Mouse (Mus musculus) CH12.LX (cell line): Measurements from ENCODE around the gene Gbgt1. TPM values are rescaled to one million over a fixed set of nuclear protein-coding genes. Genes with fewer than 3 reads are reported as not detected.

Experiments
- DNase-seq: peaks from one replicate; pipeline ENCODE4 v3.0.0-alpha.2; 2013; ENCODE audit errors: extremely low read depth
- H3K27ac ChIP-seq: 2 replicates; pipeline ENCODE4 v1.5.1; 2012; ENCODE audit warnings: low read depth, mild to moderate bottlenecking, control low read depth, moderate library complexity; ENCODE audit not compliant: insufficient read depth
- H3K27me3 ChIP-seq: replicated peaks from 2 replicates; pipeline ENCODE3; 2012; ENCODE audit warnings: inconsistent platforms
- H3K36me3 ChIP-seq, 2 experiments: replicated peaks in 1 of 2; 2 replicates each; pipeline versions ENCODE3 to v1.6.1; 2012; ENCODE audit warnings: inconsistent platforms in 1 of 2, low read length in 1 of 2, mild to moderate bottlenecking in 1 of 2, mixed read lengths in 1 of 2, moderate library complexity in 1 of 2; ENCODE audit not compliant: control insufficient read depth in 1 of 2, insufficient read depth in 1 of 2
- H3K4me1 ChIP-seq, 2 experiments: 2 replicates each; pipeline ENCODE4 v1.6.1; 2012; ENCODE audit warnings: inconsistent platforms in 1 of 2, moderate library complexity in 1 of 2; ENCODE audit not compliant: insufficient read depth in 2 of 2, control insufficient read depth in 1 of 2
- H3K4me2 ChIP-seq: 2 replicates; pipeline ENCODE4 v1.6.1; 2012; ENCODE audit warnings: low read depth, mild to moderate bottlenecking, control low read depth; ENCODE audit not compliant: poor library complexity, insufficient read depth, severe bottlenecking
- H3K4me3 ChIP-seq, 3 experiments: fragments of 150-350 bp in 1 of 3; sonication (generic) in 1 of 3; replicated peaks in 1 of 3; 2 replicates each; pipeline versions ENCODE3 to v1.5.1; 2011 to 2012; ENCODE audit warnings: low read depth in 2 of 3, low read length in 2 of 3, mild to moderate bottlenecking in 2 of 3, moderate library complexity in 2 of 3, control low read depth in 1 of 3, improper control_type of control experiment in 1 of 3, inconsistent platforms in 1 of 3, mixed read lengths in 1 of 3; ENCODE audit not compliant: poor library complexity in 1 of 3
- H3K79me2 ChIP-seq: replicated peaks from 2 replicates; pipeline ENCODE4 v1.6.1; 2012; ENCODE audit warnings: mild to moderate bottlenecking, moderate library complexity; ENCODE audit not compliant: control insufficient read depth, poor library complexity, insufficient read depth, severe bottlenecking; ENCODE audit errors: extremely low read depth
- H3K9ac ChIP-seq: 2 replicates; pipeline ENCODE4 v1.6.1; 2012; ENCODE audit warnings: low read depth, mild to moderate bottlenecking, control low read depth, moderate library complexity; ENCODE audit not compliant: insufficient read depth
- H3K9me3 ChIP-seq: replicated peaks from 2 replicates; pipeline ENCODE3; 2012; ENCODE audit warnings: low read length, inconsistent platforms, mixed read lengths
- BHLHE40 ChIP-seq: IDR thresholded peaks from 2 replicates; pipeline ENCODE4 v1.6.1; 2011; ENCODE audit warnings: mild to moderate bottlenecking, low read depth, low read length, improper control_type of control experiment
- CHD1 ChIP-seq: IDR thresholded peaks from 2 replicates; pipeline ENCODE4 v1.6.1; 2012; ENCODE audit warnings: low read depth, low read length, improper control_type of control experiment, inconsistent platforms
- E2F4 ChIP-seq: IDR thresholded peaks from 2 replicates; pipeline ENCODE4 v1.6.1; 2011; ENCODE audit warnings: low read depth, low read length, improper control_type of control experiment; ENCODE audit not compliant: insufficient replicate concordance
- ELF1 ChIP-seq: IDR thresholded peaks from 2 replicates; pipeline ENCODE4 v1.6.1; 2014; ENCODE audit warnings: low read depth, mild to moderate bottlenecking, inconsistent platforms, low read length, improper control_type of control experiment
- ETS1 ChIP-seq: conservative IDR thresholded peaks from 2 replicates; pipeline ENCODE4 v1.6.1; 2012; ENCODE audit warnings: low read depth, mild to moderate bottlenecking, inconsistent platforms, low read length, improper control_type of control experiment, moderate library complexity
- JUN ChIP-seq: IDR thresholded peaks from 2 replicates; pipeline ENCODE4 v1.6.1; 2011; ENCODE audit warnings: low read depth, mild to moderate bottlenecking, low read length, improper control_type of control experiment, moderate library complexity; ENCODE audit not compliant: insufficient read depth
- JUND ChIP-seq: conservative IDR thresholded peaks from 2 replicates; pipeline ENCODE4 v1.6.1; 2011; ENCODE audit warnings: low read depth, low read length, improper control_type of control experiment
- KAT2A ChIP-seq: IDR thresholded peaks from 2 replicates; pipeline ENCODE4 v1.6.1; 2012; ENCODE audit warnings: low read length, improper control_type of control experiment, inconsistent platforms; ENCODE audit not compliant: insufficient replicate concordance
- MAFK ChIP-seq: IDR thresholded peaks from 2 replicates; pipeline ENCODE4 v1.6.1; 2011; ENCODE audit warnings: low read length, improper control_type of control experiment; ENCODE audit not compliant: insufficient replicate concordance
- MAX ChIP-seq: IDR thresholded peaks from 2 replicates; pipeline ENCODE4 v1.6.1; 2011; ENCODE audit warnings: low read length, improper control_type of control experiment
- MAZ ChIP-seq: IDR thresholded peaks from 2 replicates; pipeline ENCODE4 v1.6.1; 2012; ENCODE audit warnings: low read depth, mild to moderate bottlenecking, inconsistent platforms, low read length, improper control_type of control experiment, moderate library complexity
- MXI1 ChIP-seq: IDR thresholded peaks from 2 replicates; pipeline ENCODE4 v1.6.1; 2011; ENCODE audit warnings: mild to moderate bottlenecking, low read depth, low read length, improper control_type of control experiment
- MYC ChIP-seq: IDR thresholded peaks from 2 replicates; pipeline ENCODE4 v1.6.1; 2011; ENCODE audit warnings: low read depth, mild to moderate bottlenecking, improper control_type of control experiment, low read length
- NELFE ChIP-seq: IDR thresholded peaks from 2 replicates; pipeline ENCODE4 v1.6.1; 2011; ENCODE audit warnings: low read depth, low read length, improper control_type of control experiment
- NRF1 ChIP-seq: IDR thresholded peaks from 2 replicates; pipeline ENCODE4 v1.6.1; 2014; ENCODE audit warnings: low read depth, mild to moderate bottlenecking, inconsistent platforms, low read length, improper control_type of control experiment, moderate library complexity
- SIN3A ChIP-seq: IDR thresholded peaks from 2 replicates; pipeline ENCODE4 v1.6.1; 2012; ENCODE audit warnings: low read length, improper control_type of control experiment, inconsistent platforms
- UBTF ChIP-seq: IDR thresholded peaks from 2 replicates; pipeline ENCODE4 v1.6.1; 2012; ENCODE audit warnings: low read depth, mild to moderate bottlenecking, inconsistent platforms, low read length, improper control_type of control experiment, moderate library complexity
- USF1 ChIP-seq: IDR thresholded peaks from 2 replicates; pipeline ENCODE4 v1.6.1; 2014; ENCODE audit warnings: low read depth, mild to moderate bottlenecking, inconsistent platforms, low read length, improper control_type of control experiment
- USF2 ChIP-seq: conservative IDR thresholded peaks from 2 replicates; pipeline ENCODE4 v1.6.1; 2011; ENCODE audit warnings: low read depth, low read length, improper control_type of control experiment
- ZMIZ1 ChIP-seq: IDR thresholded peaks from 2 replicates; pipeline ENCODE4 v1.6.1; 2012; ENCODE audit warnings: low read depth, mild to moderate bottlenecking, inconsistent platforms, low read length, improper control_type of control experiment
- dilution Hi-C: fragments of 300-500 bp; cut with MboI; formaldehyde crosslinking; loops from 2 replicates; pipeline ENCODE4 v1.14.3; 2020; ENCODE audit warnings: low sequenced_read_pairs; ENCODE audit not compliant: extremely low pct_unique_long_range_greater_than_20kb, extremely low pct_ligation_motif_present
- in situ Hi-C: fragments of 300-500 bp; cut with MboI; formaldehyde crosslinking; loops from 3 replicates; pipeline ENCODE4 v1.14.3; 2019; ENCODE audit warnings: low sequenced_read_pairs, low pct_ligation_motif_present, low pct_unique_long_range_greater_than_20kb, mixed read lengths
- polyA plus RNA-seq: library from polyadenylated mRNA; unstranded; fragments of >175 nt; gene quantifications from 2 replicates; pipeline ENCODE4 v1.2.1, GENCODE M21; 2012; ENCODE audit warnings: low read depth; ENCODE audit not compliant: insufficient read length
- total RNA-seq, 2 experiments: library from RNA; depleted of rRNA; stranded (reverse); fragments of 300-350 nt in 1 of 2; fragments of >200 nt in 1 of 2; gene quantifications; 2 replicates each; pipeline ENCODE4 v1.2.3; 2012 to 2014

Gene Gbgt1
- total and polyA plus RNA-seq, 3 experiments = not detected

- Histone ChIP-seq H3K4me2 (no peak overlapping the region), H3K27ac (no peak overlapping the region)
- DNase-seq = no peak
- TF ChIP-seq MAFK (no peak), KAT2A (no peak), MAZ (no peak), NELFE (no peak), MXI1 (no peak), MAX (no peak), JUND (no peak), SIN3A (no peak), NRF1 (no peak), ETS1 (no peak), USF2 (no peak)
- TF ChIP-seq, all 38 proteins: peak for 0
- no peak overlapping the region for H3K4me3 ChIP-seq
- no peak overlapping the region for H3K9ac ChIP-seq
- peaks cover 14% of the 10 kb centered on the region for H3K79me2 ChIP-seq
- in situ Hi-C loops = no loop called here
- peaks cover 60% of the 10 kb centered on the region for H3K27me3 ChIP-seq
- H3K36me3 ChIP-seq = peaks cover 9 to 12% of the 10 kb centered on the region in 2 experiments
- peaks cover 11 to 20% of the 10 kb centered on the region in 2 experiments for H3K4me1 ChIP-seq
- no peaks in the 10 kb centered on the region for H3K9me3 ChIP-seq
- dilution Hi-C loops = no loop called here
Measured at GRCm38 (mm10) chr2:28464919-28465318, 31.8 kb upstream of the Gbgt1 start.

- H3K27me3 ChIP-seq = peaks cover 52% of the 10 kb centered on the region
- H3K9me3 ChIP-seq = no peaks in the 10 kb centered on the region
- dilution Hi-C loops = no loop called here
- TF ChIP-seq USF2 (peak; percentile 56; the same call in 1 of the 2 replicates), ELF1 (no peak), ZMIZ1 (no peak), MXI1 (peak; percentile 82), MYC (no peak), SIN3A (peak; percentile 94), MAZ (no peak), CHD1 (no peak), BHLHE40 (0 out of 2 replicates have a peak, but pooled peaks have one; percentile 14), NRF1 (no peak), JUN (no peak), E2F4 (no peak), UBTF (0 out of 2 replicates have a peak, but pooled peaks have one; percentile 58), USF1 (peak; percentile 83)
- in situ Hi-C loops = no loop called here
- peaks cover 14% of the 10 kb centered on the region for H3K79me2 ChIP-seq
- DNase-seq = peak; percentile 55
- H3K36me3 ChIP-seq = peaks cover 13 to 22% of the 10 kb centered on the region in 2 experiments
- H3K4me2 ChIP-seq = peak within 1 kb of the TSS; percentile 89
- no peak within 1 kb of the TSS for H3K27ac ChIP-seq
- peak within 1 kb of the TSS in 1 of 3 experiments; percentile 16 for H3K4me3 ChIP-seq
- H3K4me1 ChIP-seq = peaks cover 11 to 21% of the 10 kb centered on the region in 2 experiments
- H3K9ac ChIP-seq = no peak within 1 kb of the TSS
Measured at GRCm38 (mm10) chr2:28465836-28466518, 30.7 kb upstream of the Gbgt1 start, which contains the start of gene 1700007K13Rik. TSS of gene 1700007K13Rik (minus strand) at chr2:28466332.
